Mouse (Mus musculus): ENCODE results near the gene Cptp. TPM values are rescaled to one million over a fixed set of nuclear protein-coding genes. Genes with fewer than 3 reads are reported as not detected.

The Cptp gene
- total and polyA plus RNA-seq, 3 experiments = 14.0 to 22.6 TPM; not detected in 1

GRCm38 (mm10) chr4:155851368-155851767 is 17.9 kb downstream of the Cptp start:
- no peaks in the 10 kb centered on the region for H3K9me3 ChIP-seq (replicated peaks; ENCODE audit: insufficient read depth, low read length)
- no peak overlapping the region for H3K4me3 ChIP-seq (ENCODE audit: control insufficient read depth in 1 of 2, insufficient read depth in 1 of 2, low read depth in 2 of 2, low read length in 2 of 2)
- peaks cover 4 to 17% of the 10 kb centered on the region in 2 experiments; a peak in 3 of 4 replicates for H3K36me3 ChIP-seq (ENCODE audit: control insufficient read depth in 1 of 2, insufficient read depth in 2 of 2, low read length in 2 of 2)
- H3K4me1 ChIP-seq (ENCODE audit: control insufficient read depth in 1 of 2, insufficient read depth in 2 of 2, low read length in 2 of 2) = peaks cover 23 to 39% of the 10 kb centered on the region in 2 experiments
- H3K79me2 ChIP-seq (ENCODE audit: control insufficient read depth, insufficient read depth, low read length, poor library complexity) = peaks cover 47% of the 10 kb centered on the region
- TF ChIP-seq USF2 (IDR thresholded peaks at IDR 0.05; ENCODE audit: borderline replicate concordance in 1 of 2, insufficient read depth in 1 of 2, low read depth in 1 of 2, low read length in 2 of 2) = no peak
- TF ChIP-seq ZC3H11A (IDR thresholded peaks at IDR 0.05; ENCODE audit: low read depth, low read length) = no peak
- no peak for TF ChIP-seq USF1 (IDR thresholded peaks at IDR 0.05; ENCODE audit: low read depth, low read length)
- no peak for TF ChIP-seq TBP (IDR thresholded peaks at IDR 0.05; ENCODE audit: low read depth, low read length)
- TF ChIP-seq KAT2A (conservative IDR thresholded peaks at IDR 0.05; ENCODE audit: low read depth, low read length) = no peak
- TF ChIP-seq ZMIZ1 (IDR thresholded peaks at IDR 0.05; ENCODE audit: low read depth, low read length) = no peak
- TF ChIP-seq TCF12 (IDR thresholded peaks at IDR 0.05; ENCODE audit: low read depth, low read length) = no peak
- TF ChIP-seq MYB (IDR thresholded peaks at IDR 0.05; ENCODE audit: low read depth, low read length) = no peak
- TF ChIP-seq SMC3 (IDR thresholded peaks at IDR 0.05; ENCODE audit: low read depth, low read length) = no peak
- no peak for TF ChIP-seq UBTF (IDR thresholded peaks at IDR 0.05; ENCODE audit: borderline replicate concordance, insufficient read depth, low read depth, low read length)
- TF ChIP-seq ETS1 (IDR thresholded peaks at IDR 0.05; ENCODE audit: low read depth, low read length) = no peak
- no peak for TF ChIP-seq NELFE (IDR thresholded peaks at IDR 0.05; ENCODE audit: low read depth, low read length)
- no peak for TF ChIP-seq MEF2A (IDR thresholded peaks at IDR 0.05; ENCODE audit: extremely low read depth, insufficient replicate concordance, low read depth, low read length, poor library complexity, severe bottlenecking)
- no peak for TF ChIP-seq TAL1 (IDR thresholded peaks at IDR 0.05; ENCODE audit: low read length)
- TF ChIP-seq E2F4 (IDR thresholded peaks at IDR 0.05; ENCODE audit: borderline replicate concordance, low read depth, low read length) = no peak
- no peak for TF ChIP-seq MAZ (IDR thresholded peaks at IDR 0.05; ENCODE audit: low read depth, low read length)
- TF ChIP-seq GABPA (IDR thresholded peaks at IDR 0.05; ENCODE audit: low read depth, low read length) = no peak
- no peak for TF ChIP-seq ZNF384 (IDR thresholded peaks at IDR 0.05; ENCODE audit: low read depth, low read length)
- TF ChIP-seq ELF1 (IDR thresholded peaks at IDR 0.05; ENCODE audit: low read depth, low read length) = no peak
- no peak overlapping the region for H3K9ac ChIP-seq (ENCODE audit: control insufficient read depth, low read depth, low read length, poor library complexity, severe bottlenecking)
- no peak for DNase-seq (ENCODE audit: low read depth, low spot score)
- H3K27me3 ChIP-seq (ENCODE audit: control insufficient read depth in 1 of 2, insufficient read depth in 2 of 2, low read length in 2 of 2) = no peaks in the 10 kb centered on the region
- no peak overlapping the region for H3K27ac ChIP-seq (ENCODE audit: control insufficient read depth, low read depth, low read length)

GRCm38 (mm10) chr4:155849792-155850451 is 19.3 kb downstream of the Cptp start:
- Histone ChIP-seq H3K4me1 (ENCODE audit: control insufficient read depth in 1 of 2, insufficient read depth in 2 of 2, low read length in 2 of 2) (peaks cover 19 to 34% of the 10 kb centered on the region in 2 experiments), H3K27ac (ENCODE audit: control insufficient read depth, low read depth, low read length) (peak overlapping the region; percentile 42), H3K9me3 (replicated peaks; ENCODE audit: insufficient read depth, low read length) (no peaks in the 10 kb centered on the region), H3K79me2 (ENCODE audit: control insufficient read depth, insufficient read depth, low read length, poor library complexity) (peaks cover 47% of the 10 kb centered on the region), H3K27me3 (ENCODE audit: control insufficient read depth in 1 of 2, insufficient read depth in 2 of 2, low read length in 2 of 2) (no peaks in the 10 kb centered on the region), H3K4me3 (ENCODE audit: control insufficient read depth in 1 of 2, insufficient read depth in 1 of 2, low read depth in 2 of 2, low read length in 2 of 2) (peak overlapping the region in 1 of 2 experiments; percentile 98; a peak in 2 of 4 replicates), H3K9ac (ENCODE audit: control insufficient read depth, low read depth, low read length, poor library complexity, severe bottlenecking) (no peak overlapping the region), H3K36me3 (ENCODE audit: control insufficient read depth in 1 of 2, insufficient read depth in 2 of 2, low read length in 2 of 2) (peaks cover 4 to 15% of the 10 kb centered on the region in 2 experiments; a peak in 3 of 4 replicates)
- peak; percentile 24 to 63; a peak in 2 of 4 replicates for TF ChIP-seq EP300 (IDR thresholded peaks at IDR 0.05; ENCODE audit: low read depth in 1 of 2, low read length in 2 of 2)
- TF ChIP-seq NELFE (IDR thresholded peaks at IDR 0.05; ENCODE audit: low read depth, low read length) = no peak
- TF ChIP-seq SIN3A (IDR thresholded peaks at IDR 0.05; ENCODE audit: low read length) = peak; percentile 47; the same call in 1 of the 2 replicates
- TF ChIP-seq RAD21 (IDR thresholded peaks at IDR 0.05; ENCODE audit: low read depth, low read length) = no peak
- peak; percentile 23; the same call in 1 of the 2 replicates for TF ChIP-seq GATA1 (IDR thresholded peaks at IDR 0.05; ENCODE audit: low read depth, low read length)
- TF ChIP-seq TCF12 (IDR thresholded peaks at IDR 0.05; ENCODE audit: low read depth, low read length) = peak; percentile 53
- TF ChIP-seq NRF1 (IDR thresholded peaks at IDR 0.05; ENCODE audit: insufficient read depth, low read depth, low read length, poor library complexity, severe bottlenecking) = no peak
- TF ChIP-seq CHD2 (IDR thresholded peaks at IDR 0.05; ENCODE audit: low read length) = no peak
- no peak for TF ChIP-seq USF2 (IDR thresholded peaks at IDR 0.05; ENCODE audit: borderline replicate concordance in 1 of 2, insufficient read depth in 1 of 2, low read depth in 1 of 2, low read length in 2 of 2)
- peak; percentile 64 for DNase-seq (ENCODE audit: low read depth, low spot score)
